Mouse (Mus musculus): ENCODE measurements around the gene Aym1. TPM values are rescaled to one million over a fixed set of nuclear protein-coding genes. Genes with fewer than 3 reads are reported as not detected.

Gene Aym1
- polyA plus RNA-seq, 1 experiment from 2014 or later = not detected

Small RNA genes within 50 kb of the gene (microRNA-seq; reads per million reads assigned to microRNA genes)
- gene Mir7229 (not detected), gene Mir7230 (not detected)

Other genes with a start within 250 kb of the Aym1 start
- 14.9 and 16.4 TPM in 2 replicates for gene 2900026A02Rik, start 136.1 kb upstream of the Aym1 start, polyA plus RNA-seq (2015; fragmentation: Nextera tagmentation; extraction: Ambion mirVana)
- not detected in 2 replicates for gene Tmem211, start 130.4 kb upstream of the Aym1 start, polyA plus RNA-seq (2015; fragmentation: Nextera tagmentation; extraction: Ambion mirVana)
- gene Sgsm1, start 46.5 kb upstream of the Aym1 start, polyA plus RNA-seq (2015; fragmentation: Nextera tagmentation; extraction: Ambion mirVana) = 0.67 and 1.0 TPM in 2 replicates
- 1.5 and 1.9 TPM in 2 replicates for gene Wscd2, start 133.0 kb downstream of the Aym1 start, polyA plus RNA-seq (2015; fragmentation: Nextera tagmentation; extraction: Ambion mirVana)

Data from heart, embryonic 16.5 days (tissue).